Mouse (Mus musculus): ENCODE data around the gene Rab25. TPM values are rescaled to one million over a fixed set of nuclear protein-coding genes. Genes with fewer than 3 reads are reported as not detected.

Rab25 gene
- polyA plus RNA-seq, 1 experiment = 1.4 TPM

- Histone ChIP-seq H3K4me1 (ENCODE audit: control insufficient read depth, insufficient read depth, low read length) (peaks cover 5% of the 10 kb centered on the region), H3K4me3 (replicated peaks; ENCODE audit: control insufficient read depth, low read depth, low read length) (no peak overlapping the region), H3K27ac (ENCODE audit: control insufficient read depth, insufficient read depth, low read depth, low read length, poor library complexity) (no peak overlapping the region)
- no peak for TF ChIP-seq CTCF (IDR thresholded peaks at IDR 0.05; ENCODE audit: control insufficient read depth, insufficient read depth, low read length)
- no peak for TF ChIP-seq POLR2A (IDR thresholded peaks at IDR 0.05; ENCODE audit: borderline replicate concordance, control insufficient read depth, low read depth, low read length)
- WGBS = 79% methylated on average over 4 of the region's 4 CpGs
Observed at GRCm38 (mm10) chr3:88542486-88542885, 5.6 kb downstream of the Rab25 start.

GRCm38 (mm10) chr3:88541622-88542401, 6.3 kb downstream of the Rab25 start:
- 78% methylated on average over 7 of the region's 7 CpGs for WGBS
- Histone ChIP-seq H3K4me3 (replicated peaks; ENCODE audit: control insufficient read depth, low read depth, low read length) (no peak overlapping the region), H3K4me1 (ENCODE audit: control insufficient read depth, insufficient read depth, low read length) (peaks cover 6% of the 10 kb centered on the region), H3K27ac (ENCODE audit: control insufficient read depth, insufficient read depth, low read depth, low read length, poor library complexity) (no peak overlapping the region)
- TF ChIP-seq POLR2A (IDR thresholded peaks at IDR 0.05; ENCODE audit: borderline replicate concordance, control insufficient read depth, low read depth, low read length) = no peak
- TF ChIP-seq CTCF (IDR thresholded peaks at IDR 0.05; ENCODE audit: control insufficient read depth, insufficient read depth, low read length) = no peak

GRCm38 (mm10) chr3:88540085-88540484, 8.0 kb downstream of the Rab25 start:
- Histone ChIP-seq H3K27ac (ENCODE audit: control insufficient read depth, insufficient read depth, low read depth, low read length, poor library complexity) (no peak overlapping the region), H3K4me1 (ENCODE audit: control insufficient read depth, insufficient read depth, low read length) (peaks cover 6% of the 10 kb centered on the region), H3K4me3 (replicated peaks; ENCODE audit: control insufficient read depth, low read depth, low read length) (no peak overlapping the region)
- TF ChIP-seq POLR2A (IDR thresholded peaks at IDR 0.05; ENCODE audit: borderline replicate concordance, control insufficient read depth, low read depth, low read length) (no peak), CTCF (IDR thresholded peaks at IDR 0.05; ENCODE audit: control insufficient read depth, insufficient read depth, low read length) (no peak)
- 80% methylated on average over 5 of the region's 5 CpGs for WGBS

GRCm38 (mm10) chr3:88539397-88539796, 8.7 kb downstream of the Rab25 start:
- TF ChIP-seq POLR2A (IDR thresholded peaks at IDR 0.05; ENCODE audit: borderline replicate concordance, control insufficient read depth, low read depth, low read length) = no peak
- Histone ChIP-seq H3K27ac (ENCODE audit: control insufficient read depth, insufficient read depth, low read depth, low read length, poor library complexity) (no peak overlapping the region), H3K4me1 (ENCODE audit: control insufficient read depth, insufficient read depth, low read length) (peaks cover 3% of the 10 kb centered on the region), H3K4me3 (replicated peaks; ENCODE audit: control insufficient read depth, low read depth, low read length) (no peak overlapping the region)
- WGBS = 60% methylated on average over 3 of the region's 3 CpGs

GRCm38 (mm10) chr3:88538271-88539145, 9.6 kb downstream of the Rab25 start:
- TF ChIP-seq CTCF (IDR thresholded peaks at IDR 0.05; ENCODE audit: control insufficient read depth, insufficient read depth, low read length) = no peak
- no peak for TF ChIP-seq POLR2A (IDR thresholded peaks at IDR 0.05; ENCODE audit: borderline replicate concordance, control insufficient read depth, low read depth, low read length)
- Histone ChIP-seq H3K4me1 (ENCODE audit: control insufficient read depth, insufficient read depth, low read length) (peaks cover 1% of the 10 kb centered on the region; the same call in 1 of the 2 replicates), H3K27ac (ENCODE audit: control insufficient read depth, insufficient read depth, low read depth, low read length, poor library complexity) (no peak overlapping the region), H3K4me3 (replicated peaks; ENCODE audit: control insufficient read depth, low read depth, low read length) (no peak overlapping the region)
- WGBS = 86% methylated on average over 9 of the region's 9 CpGs

GRCm38 (mm10) chr3:88537146-88537545, 11.0 kb downstream of the Rab25 start:
- Histone ChIP-seq H3K4me3 (replicated peaks; ENCODE audit: control insufficient read depth, low read depth, low read length) (no peak overlapping the region), H3K27ac (ENCODE audit: control insufficient read depth, insufficient read depth, low read depth, low read length, poor library complexity) (no peak overlapping the region), H3K4me1 (ENCODE audit: control insufficient read depth, insufficient read depth, low read length) (peaks cover 1% of the 10 kb centered on the region; the same call in 1 of the 2 replicates)
- TF ChIP-seq POLR2A (IDR thresholded peaks at IDR 0.05; ENCODE audit: borderline replicate concordance, control insufficient read depth, low read depth, low read length) = no peak
- TF ChIP-seq CTCF (IDR thresholded peaks at IDR 0.05; ENCODE audit: control insufficient read depth, insufficient read depth, low read length) = no peak
- 89% methylated on average over 6 of the region's 6 CpGs for WGBS

- Histone ChIP-seq H3K4me1 (ENCODE audit: control insufficient read depth, insufficient read depth, low read length) (peaks cover 1% of the 10 kb centered on the region; the same call in 1 of the 2 replicates), H3K4me3 (replicated peaks; ENCODE audit: control insufficient read depth, low read depth, low read length) (peak overlapping the region; percentile 30)
Observed at GRCm38 (mm10) chr3:88536103-88536930, 11.8 kb downstream of the Rab25 start.

More at GRCm38 (mm10) chr3:88536103-88536930, 11.8 kb downstream of the Rab25 start:
- H3K27ac ChIP-seq (ENCODE audit: control insufficient read depth, insufficient read depth, low read depth, low read length, poor library complexity) = no peak overlapping the region; the same call in 1 of the 2 replicates
- TF ChIP-seq POLR2A (IDR thresholded peaks at IDR 0.05; ENCODE audit: borderline replicate concordance, control insufficient read depth, low read depth, low read length) (peak; percentile 14; the same call in 1 of the 2 replicates), CTCF (IDR thresholded peaks at IDR 0.05; ENCODE audit: control insufficient read depth, insufficient read depth, low read length) (no peak)
- WGBS = 63% methylated on average over 64 of the region's 64 CpGs

All from bone marrow, adult 2 months (tissue).